Mouse (Mus musculus) layer of hippocampus, postnatal 36 days (tissue): Measurements from ENCODE around the gene 4930404H24Rik. TPM values are rescaled to one million over a fixed set of nuclear protein-coding genes. Genes with fewer than 3 reads are reported as not detected.

Experiments used
- DNase-seq, 2 experiments: peaks; one replicate each; pipeline ENCODE4 v3.0.0; 2022
- total RNA-seq, 2 experiments: library from RNA; stranded (reverse); gene quantifications; 2 replicates each; pipeline ENCODE4 v1.2.3; 2021

4930404H24Rik gene
- total RNA-seq, 2 experiments from 2014 or later: not detected

DNA sequence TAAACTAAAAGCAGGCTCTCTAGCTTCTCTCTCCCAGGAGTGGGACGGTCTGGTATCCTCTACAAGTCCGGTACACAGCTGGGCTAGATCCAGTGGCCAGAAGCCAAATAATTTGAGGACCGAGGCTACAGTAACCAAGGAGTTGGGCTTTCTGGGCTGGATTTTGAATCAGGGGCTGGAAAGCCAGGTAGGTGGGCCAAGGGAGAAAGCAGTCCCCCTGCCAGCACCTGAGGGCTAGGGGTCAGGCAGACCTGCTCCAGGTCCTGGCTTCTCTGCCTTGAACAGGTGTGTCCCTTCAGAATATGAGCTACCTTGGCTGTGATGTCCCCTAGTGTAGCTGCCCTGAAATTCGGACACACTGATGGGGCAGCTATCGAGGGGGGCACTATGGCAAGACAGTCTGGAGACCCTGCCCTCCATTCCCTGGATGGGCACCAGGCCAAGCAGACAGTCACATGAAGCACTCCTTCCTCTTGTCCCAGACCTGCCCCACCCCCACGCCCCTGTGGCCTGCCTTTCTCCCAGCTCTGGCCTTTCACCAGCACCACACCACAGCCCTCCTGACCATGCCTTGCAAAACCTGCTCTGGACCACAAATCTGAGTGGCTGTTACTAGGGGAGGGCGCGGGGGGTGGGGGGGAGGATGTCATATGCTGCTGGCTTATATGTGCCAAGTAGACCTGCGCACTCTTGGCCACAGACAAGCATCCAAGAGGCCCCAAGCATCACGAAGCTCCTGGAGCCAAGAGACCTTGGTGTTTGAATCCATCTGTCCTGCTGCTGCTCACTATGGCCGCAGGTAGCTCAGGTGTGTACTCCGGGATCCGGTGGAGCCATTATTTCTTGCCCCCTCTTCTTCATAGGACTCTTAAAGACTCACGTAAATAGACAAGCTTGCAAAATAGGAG is 20.1 kb downstream of the 4930404H24Rik start:
- no peak for DNase-seq

DNA sequence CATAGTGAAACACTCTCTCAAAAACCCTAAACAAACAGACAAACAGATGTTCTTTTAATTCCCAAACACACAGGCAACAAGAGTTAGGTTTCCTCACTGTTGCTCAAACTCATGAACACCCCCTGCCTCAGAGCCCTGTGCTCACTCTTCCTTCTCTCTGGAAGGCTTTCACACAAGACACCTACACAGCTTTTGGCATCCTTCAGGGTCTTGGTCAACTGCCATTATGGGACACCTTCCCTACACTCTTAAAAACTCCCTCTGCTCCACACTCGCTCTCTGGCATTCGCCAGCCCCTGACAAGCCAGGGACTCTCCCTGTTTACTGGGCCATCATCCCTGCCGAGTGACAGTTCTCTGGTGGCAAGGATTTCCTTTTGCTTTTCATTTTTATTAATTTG is 21.4 kb downstream of the 4930404H24Rik start:
- DNase-seq: no peak

DNA sequence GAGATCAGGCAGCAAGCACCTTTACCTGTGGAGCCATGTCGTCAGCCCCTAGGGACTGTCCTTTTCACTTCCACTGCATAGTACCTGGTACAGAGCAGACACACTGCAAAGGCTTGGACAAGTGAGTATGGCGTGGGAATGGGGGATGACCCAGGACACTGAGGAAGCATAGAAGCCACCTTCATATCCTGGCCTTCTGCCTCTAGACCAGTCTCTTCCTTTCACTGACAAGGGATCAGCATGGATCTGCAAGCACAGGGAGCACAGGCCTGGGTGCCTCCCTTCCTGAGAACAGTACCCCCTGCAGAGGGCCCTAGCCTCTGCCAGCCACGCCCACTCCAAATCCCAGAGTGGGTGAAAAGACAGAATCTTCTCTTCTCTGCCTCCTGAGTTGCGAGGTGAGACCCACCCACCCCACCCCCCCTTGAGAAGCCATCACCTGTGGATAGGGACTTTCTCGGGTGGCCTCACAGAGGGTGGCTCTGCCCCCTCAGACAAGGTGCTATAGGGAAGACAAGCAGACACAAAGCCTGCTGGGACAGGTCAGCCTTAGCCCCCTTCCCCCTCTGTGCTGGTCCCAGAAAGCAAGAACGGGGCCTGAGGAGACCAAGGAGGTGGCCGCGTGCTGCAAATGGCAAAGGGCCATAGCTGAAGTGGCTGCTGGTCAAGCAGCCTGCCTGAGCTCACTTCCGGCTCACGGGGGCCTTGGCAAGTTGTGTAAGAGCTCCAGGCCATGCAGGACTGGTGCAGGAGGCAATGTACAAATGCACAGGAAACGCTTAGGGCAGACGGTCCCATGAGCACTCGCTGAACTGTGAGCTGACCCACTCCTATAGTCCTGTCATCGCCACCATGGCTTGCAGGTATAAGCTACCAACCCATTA is 22.1 kb downstream of the 4930404H24Rik start:
- no peak for DNase-seq

DNA sequence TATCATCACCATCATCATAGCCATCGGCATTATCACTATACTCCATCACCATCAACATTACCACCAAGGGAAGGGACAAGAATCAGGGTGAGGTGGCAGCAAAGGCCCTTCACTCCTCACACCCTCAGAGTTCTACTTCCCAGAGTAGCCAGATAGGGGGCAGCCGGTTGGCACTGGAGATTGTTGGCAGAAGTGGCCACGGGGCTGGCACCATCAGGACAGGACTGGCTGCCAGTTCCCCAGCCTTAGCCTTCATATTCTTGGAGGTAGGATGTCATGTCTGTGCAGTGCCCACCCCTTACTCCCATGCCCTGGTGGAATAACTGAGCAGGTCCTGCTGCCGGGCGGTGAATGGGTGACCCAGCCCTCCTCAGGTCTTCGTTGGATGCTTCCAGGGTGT is 23.0 kb downstream of the 4930404H24Rik start:
- DNase-seq: no peak

DNA sequence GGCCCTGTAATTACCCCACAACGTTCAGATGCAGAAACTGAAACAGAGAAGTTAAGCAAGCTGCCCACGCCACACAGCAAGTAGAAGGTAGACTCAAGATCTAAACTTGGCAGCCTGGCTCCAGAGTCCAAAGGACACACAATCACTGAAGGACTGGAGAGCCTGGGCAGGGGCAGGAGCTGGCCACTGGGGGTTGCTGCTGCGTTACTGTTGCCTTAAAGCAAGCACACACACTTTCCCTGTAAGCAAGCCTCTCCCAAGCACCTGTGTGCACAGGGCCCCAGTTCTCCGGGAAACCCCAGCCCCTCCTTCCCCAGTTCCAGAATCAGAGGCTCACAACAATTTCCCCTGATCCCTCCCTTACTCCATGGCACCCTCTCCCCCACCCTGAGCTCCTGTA is 24.4 kb downstream of the 4930404H24Rik start:
- DNase-seq: no peak

DNA sequence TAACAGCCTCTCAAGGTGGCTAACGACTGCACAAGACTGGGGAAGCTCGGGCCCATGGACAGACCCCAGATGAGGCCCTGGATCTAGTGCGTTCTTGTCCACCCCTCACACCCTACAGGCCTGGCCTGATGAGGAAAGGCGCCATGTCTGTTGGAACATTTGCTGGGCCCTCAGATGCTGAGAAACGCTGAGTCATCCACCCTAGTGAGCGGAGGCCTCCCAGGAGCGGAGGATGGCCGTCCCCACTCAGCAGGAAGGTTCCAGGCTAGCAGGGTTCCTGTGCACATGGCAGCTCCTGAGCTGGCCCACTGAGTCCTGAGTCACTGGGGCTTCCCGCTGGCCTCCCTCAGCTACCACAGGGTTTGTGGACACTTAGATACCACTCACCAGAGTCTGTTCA is 27.5 kb downstream of the 4930404H24Rik start:
- no peak for DNase-seq

DNA sequence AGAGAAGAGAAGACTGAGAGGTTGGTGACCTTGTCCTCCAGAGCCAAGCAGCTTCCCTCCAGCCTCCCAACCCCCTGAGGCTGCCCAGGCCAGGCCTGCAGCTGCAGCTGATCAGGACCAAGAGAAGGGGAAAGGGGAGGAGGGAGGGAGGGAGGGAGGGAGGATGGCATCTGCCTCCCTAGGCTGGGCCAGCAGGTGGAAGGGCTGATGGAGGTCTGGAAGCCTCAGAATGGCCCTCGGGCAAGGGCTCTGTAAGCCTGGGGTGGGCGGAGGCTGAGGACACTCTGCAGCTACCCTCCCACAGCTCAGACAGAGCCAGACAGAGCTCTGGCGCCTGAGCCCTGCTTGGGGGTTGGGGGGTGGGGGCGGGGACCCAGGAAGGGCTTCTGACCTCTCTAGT is 29.7 kb downstream of the 4930404H24Rik start:
- DNase-seq: no peak

DNA sequence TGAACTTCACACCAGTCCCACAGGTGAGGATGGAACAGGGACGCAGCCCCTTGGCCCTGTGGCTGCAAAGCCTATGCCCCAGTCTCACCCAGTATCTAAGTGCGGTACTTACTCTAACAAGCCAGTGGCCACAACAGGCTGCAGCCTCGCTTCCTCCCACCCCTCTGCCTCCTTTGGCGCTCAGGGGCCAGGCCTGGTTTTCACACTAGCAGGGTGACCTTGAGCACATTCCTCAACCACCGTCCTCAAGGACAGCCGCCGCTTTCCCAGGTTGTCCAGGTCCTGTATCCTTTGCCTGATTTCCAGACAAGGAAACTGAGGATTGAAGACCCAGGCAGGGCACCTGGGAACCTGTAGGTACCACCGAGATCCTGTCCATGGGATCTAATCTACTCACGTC is 30.6 kb downstream of the 4930404H24Rik start:
- DNase-seq: no peak

DNA sequence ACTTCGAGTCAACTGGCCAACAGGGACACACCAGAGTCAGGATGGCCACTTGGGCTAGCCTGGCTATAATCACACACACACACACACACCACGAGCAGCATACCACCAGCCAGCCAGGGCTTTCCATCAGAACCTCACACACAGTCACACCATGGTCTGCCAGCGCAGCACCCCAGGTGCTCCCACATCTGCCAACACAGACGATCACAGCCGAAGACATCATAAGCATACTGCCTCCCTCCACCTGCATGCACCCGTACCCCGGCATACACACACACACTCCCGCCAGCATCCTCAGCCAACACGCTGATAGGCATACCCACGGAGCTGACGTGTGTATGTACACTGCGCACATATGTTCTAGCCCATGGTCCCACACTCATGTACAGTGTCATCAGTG is 31.1 kb downstream of the 4930404H24Rik start:
- no peak for DNase-seq

DNA sequence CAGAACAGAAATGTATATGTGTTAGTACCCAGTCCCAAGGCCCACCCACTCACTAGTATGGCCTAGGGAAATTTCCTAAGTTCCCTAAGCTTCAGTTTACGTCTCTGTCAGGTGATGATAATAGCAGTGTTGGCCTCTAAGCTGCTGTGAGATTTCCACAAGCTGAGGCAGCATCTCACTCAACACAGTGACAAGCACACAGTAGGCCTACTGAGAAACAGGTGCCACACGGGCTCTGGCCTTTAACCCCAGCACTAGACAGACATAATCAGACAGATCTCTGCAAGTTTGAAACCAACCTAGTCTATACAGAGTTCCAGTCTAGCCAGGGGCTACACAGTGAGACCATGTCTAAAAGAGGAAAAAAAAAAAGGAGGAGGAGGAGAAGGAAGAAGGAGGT is 32.1 kb downstream of the 4930404H24Rik start:
- DNase-seq: no peak

DNA sequence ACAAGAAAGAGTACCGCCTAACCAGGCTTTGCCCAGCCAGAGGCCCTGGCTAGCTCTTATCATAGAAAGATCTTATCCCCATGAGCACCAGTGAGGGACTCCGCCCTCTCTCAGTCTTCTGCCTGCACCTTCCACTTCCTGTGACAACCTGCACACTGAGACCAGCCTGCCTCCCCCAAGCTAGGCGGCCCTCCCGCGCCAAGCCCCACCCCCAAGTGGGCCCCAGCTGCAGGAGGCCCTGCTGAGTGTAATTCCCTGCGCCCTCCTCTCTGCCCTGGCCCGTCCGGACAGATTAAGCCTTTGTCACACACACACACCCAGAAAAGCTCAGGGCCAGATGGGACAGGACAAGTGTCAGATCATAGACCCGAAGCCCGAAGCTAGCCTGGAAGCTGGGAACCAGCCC is 33.3 kb downstream of the 4930404H24Rik start:
- DNase-seq: no peak

DNA sequence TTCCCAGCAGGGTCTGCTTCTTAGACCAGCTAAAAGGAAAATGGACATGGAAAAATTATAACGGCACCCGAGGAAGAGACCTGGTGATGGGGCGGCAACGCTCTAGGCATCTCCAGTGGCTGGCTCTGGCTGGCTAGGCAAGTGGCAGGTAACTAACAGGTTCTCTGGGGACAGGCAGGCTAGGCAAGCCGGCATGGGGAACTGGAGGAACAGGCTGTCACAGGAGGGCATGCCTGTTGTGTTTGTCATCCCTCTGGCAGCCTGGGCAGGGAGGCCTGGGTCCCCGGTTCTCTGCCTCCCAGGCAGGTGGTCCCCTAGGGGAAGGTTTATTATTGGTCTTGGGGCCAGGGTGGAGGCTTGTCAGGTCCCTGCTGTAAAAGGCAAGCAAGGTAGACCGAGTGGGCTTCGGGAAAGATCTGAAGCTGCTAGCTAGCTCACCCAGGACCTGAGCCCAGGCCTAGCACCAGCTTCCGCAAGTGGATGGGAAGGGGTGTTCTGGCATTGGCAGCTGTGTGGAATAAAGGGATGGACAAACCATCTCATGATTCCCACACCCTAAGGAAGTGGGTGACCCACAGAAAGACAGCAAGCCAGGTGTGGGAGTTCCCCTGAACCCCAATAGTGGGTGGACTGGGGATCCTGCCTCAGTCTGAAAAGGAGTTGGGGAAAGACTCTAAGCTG is 34.4 kb downstream of the 4930404H24Rik start:
- DNase-seq: no peak

DNA sequence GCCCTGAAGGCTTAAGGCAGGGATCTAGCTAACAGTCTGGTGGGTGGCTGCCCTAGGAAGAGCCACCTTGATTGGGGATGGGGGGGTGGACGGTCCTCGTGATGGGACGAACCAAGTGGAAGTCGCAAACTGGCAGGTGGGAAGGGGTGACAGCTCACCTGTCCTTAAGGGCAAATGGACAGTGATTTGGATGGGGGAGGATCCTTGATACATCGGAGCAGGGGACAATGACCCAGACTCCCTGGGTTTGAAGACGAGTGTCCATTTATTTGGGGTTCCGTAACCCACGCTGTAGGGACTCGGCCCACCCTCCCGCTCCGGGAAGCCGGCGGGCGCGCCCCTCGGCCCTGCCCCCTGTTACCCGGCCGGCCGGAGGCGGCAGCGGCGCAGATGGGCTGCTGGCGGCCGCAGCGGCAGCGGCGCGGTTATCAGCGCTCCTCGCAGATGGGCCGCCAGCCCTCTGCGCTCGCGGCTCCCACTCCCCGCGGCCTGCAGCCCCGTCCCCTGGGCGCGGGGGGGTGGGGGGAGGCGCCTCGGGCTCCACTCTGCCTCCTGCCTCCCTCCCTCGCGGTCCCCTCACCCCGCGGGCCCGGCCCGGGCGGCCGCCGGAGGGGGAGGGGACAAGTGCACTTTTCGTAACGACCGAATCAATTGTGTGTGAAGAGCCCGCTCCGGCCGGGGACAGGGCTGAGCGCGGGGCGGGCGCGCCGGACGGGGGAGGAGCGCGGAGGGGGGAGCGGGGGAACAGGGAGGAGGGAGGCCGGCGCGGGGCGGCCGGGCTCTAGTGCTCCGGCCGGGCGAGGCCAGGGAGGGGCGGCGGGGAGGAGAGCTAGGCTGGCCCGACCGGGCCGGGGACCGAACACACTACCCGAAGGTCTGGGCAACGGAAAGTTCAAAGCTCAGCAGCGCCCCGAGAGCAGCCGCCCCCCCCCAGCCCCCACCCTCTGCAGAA is 35.3 kb downstream of the 4930404H24Rik start:
- DNase-seq: no peak

DNA sequence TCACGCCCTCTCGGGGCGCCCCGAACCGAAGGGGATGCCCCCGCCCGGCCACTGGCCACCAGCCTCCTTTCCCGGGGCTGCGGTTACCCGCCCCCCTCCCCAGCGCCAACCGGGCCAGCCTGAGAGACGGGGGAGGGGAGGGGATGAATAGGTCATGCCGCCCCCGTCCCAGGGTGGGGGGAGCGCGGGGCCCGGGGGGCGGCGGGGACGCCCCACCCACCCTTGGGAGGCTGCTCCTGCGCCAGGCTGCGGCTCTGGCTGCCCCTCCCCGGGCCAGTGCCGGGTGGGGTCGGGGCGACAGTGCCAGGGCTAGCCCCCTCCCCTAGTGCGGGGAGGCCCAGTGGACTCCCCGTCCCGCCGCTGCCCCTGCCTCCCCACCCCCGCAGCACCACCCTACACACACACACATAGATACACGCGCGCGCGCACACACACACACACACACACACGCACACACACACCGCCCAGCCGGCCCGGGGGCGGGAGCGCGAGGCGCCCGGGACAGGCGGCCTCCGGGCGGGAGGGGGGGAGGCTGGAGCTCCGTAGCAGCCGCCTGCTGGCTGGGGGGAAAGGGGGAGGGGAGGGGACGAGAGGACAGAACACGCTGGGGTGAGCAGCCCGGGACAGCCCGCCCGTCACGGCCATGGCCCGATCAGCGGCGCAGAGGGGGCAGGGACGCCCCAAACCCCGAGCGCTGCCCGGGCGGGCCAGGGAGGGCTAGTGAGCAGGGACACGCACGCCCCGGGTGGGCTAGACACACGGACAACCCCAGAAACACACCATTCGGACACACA is 36.2 kb downstream of the 4930404H24Rik start:
- DNase-seq: no peak

DNA sequence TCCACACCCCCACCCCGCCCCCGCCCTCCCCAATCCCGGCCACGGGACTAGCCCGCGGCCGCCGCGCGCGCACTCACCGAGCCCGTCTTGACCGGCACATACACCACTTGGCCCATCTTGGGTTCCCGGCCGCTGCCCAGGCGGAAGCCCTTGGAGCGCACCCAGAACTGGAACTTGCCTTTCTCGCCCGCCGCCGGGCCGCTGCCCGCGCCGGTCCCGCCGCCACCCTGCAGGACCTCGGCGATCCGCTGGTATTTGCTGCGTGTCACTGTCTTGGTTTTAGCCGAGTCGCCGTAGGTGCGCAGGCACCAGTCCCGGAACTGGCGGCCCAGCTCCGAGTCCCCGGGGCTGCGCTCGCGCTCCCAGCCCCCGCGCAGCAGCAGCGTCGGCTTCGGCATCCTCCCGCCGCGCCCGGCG is 36.8 kb downstream of the 4930404H24Rik start:
- DNase-seq: no peak

DNA sequence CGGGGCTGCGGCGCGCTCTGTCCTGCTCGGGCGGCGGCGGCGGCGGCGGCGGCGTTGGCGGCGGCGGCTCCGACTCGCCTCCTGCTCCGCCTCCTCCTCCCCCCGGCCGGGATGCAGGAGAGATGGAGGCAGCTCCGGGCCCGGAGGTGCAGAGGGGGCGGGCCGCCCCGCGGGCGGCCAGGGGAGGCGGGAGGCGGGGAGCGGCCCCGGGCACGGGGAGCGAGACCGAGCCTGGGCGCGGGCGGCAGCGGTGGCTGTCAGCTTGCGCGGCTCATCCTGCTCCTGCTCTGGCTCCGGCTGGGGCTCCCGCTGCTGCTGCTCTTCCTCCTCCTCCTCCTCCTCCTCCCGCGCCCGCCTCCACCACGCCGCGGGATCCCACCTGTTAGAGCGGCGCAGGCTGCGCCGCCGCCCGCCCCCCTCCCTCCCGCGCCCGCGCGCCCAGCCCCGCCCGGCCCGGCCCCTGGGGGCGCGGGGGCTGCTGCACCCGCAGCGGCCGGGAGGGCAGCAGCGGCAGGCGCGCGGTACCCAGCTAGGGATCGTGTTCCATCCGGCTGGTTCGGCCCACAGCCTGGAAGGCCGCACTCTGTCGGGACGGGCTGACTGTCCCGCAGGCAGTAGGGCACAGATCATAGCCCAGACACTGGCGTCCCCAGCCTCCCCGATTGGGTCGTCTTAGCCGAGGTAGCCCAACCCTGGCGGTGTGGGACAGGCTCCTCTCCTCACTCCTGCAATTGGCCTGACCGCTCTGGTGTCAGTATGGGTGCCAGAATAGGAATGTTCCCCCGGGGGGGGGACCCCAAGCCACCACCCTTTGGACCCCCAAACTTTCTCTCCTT is 37.6 kb downstream of the 4930404H24Rik start, which contains the start of gene Nol4l:
Nol4l (minus strand) TSS at position 41 of the 836 bp plus-strand sequence.
- no peak for DNase-seq

DNA sequence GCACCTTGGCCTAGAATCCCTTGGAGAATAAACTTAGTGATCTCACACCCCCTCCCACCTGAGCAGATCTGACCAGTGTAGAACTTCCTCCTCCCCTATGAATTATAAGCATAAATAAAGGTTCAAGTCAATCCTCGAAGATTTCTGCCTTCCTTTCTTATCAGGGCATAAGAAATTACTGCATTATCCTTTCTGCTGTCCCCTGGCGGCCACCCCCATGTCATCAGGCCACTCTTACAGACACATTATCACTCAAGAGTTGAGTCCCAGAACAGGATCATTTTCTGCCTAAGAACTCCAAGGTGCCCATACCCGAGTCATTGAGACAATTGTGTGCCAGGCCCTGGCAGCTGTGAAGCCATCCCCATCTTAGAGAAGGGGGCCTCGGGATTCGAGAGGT is 38.4 kb downstream of the 4930404H24Rik start:
- DNase-seq: no peak

DNA sequence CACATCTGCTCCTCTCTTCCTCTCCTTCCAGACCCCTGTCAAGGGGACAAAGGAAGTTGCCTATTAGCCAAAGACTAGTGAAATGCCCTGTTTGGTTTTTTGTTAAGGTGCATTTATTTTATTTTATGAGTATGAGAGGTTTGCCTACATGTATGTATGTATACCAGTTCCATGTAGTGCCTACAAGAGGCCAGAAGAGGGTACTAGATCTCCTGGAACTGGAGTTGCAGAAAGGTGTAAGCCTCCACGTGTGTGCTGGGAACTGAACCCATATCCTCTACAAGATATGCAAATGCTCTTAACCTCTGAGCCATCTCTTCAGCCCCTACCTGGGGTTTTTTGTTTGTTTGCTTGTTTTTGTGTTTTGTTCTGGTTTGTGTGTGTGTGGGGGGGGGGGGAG is 41.4 kb downstream of the 4930404H24Rik start:
- DNase-seq: no peak

DNA sequence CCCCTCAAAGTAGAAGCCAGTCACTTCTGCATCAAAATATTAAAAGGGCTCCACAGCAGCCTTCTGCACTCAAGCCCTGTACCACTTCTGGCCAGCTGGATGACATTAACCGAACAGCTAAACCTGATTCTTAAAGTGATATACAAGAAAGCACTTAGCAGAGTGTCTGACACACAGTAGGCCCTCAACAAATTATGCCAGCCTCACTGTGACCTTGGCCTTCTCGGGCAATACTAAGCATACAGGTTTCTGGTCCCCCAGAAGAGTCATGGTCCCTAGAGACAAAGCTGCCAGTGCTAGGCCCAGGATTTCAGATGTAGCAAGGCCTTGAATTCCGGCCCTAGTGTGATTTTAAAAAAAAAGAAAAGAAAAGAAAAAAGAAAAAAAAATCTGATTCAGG is 46.3 kb downstream of the 4930404H24Rik start:
- DNase-seq: no peak
